Mouse (Mus musculus): ENCODE measurements around the gene Reps2.

Gene Reps2
- long read RNA-seq, experiment 1, partial matches to known transcripts = 1 of 3 reads
- long read RNA-seq, experiment 1, other reads (novel, unspliced or antisense) = 2 of 3 reads
- long read RNA-seq, experiment 2 = 0 reads

DNA sequence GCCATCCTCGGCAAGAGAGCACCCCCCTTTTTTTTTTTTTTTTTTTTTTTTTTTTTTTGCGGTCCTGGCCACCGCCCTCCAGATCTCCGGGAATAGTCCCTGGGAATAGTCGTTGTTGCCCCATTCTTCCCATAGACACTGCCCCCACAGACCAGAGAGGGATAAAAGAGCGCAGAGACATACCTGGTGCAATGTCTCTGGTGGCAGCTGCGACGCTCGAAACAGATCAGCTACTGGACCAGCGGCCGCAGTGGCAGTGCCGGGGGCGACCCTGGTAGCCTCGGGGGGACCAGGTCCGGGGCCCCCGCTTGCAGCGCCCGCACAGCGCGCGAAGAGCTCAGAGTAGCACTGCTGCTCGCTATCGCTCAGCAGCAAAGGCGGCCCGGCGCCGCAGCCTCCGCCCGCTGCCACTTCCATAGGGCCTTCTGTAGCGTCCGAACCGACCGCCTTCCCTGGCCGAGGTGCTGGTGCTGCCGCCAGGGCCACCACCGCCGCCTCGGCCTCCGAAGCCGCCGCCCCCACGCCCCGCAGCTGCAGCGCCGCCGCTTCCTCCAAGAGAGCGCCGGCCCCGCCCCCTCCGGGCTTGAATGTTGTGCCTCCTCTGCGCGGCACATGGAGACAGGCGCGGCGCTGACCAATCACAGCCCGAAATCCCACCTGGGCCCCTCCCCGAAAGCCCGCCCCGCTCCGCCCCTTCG, at the start of gene Reps2:
Reps2 (minus strand) TSS at position 559 of the 698 bp plus-strand sequence.
- intact Hi-C loops (cut with DNase I) = no loop called here

DNA sequence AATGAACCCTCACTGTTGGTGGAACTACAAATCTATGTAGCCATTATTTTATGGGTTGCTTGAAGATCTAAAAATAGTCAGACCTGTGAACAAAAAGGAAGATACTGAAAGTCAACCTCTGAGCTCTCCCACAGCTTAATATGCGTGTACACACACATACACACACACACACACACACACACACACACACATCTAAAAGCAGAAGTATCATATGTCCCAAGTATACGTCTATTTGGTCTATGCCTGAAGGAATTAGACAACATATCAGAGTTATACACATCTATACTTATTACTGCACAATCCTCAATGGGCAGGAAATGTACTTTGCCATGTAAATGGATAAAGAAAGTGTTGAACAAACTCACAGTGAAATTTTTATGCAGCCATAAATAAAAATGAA, 47.8 kb upstream of the Reps2 start:
- intact Hi-C loops (cut with DNase I) = no loop called here

DNA sequence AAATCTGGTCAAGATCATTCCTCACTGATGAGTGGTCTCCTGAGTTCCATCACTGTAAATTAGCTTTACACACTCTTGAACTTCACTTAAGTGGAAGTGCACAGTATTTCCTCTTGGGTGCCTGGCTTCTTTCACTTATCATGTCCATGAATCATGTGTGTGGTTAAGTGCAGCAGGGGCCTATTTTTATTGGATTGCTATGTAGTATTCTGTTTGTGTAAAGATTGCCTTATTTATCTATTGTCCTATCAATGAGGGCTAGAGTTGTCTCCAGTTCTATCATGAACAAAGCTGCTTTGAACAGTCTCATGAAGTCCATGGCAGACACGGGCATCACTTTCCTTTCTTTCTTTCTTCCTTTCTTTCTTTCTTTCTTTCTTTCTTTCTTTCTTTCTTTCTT, 41.9 kb upstream of the Reps2 start:
- intact Hi-C loops (cut with DNase I) = no loop called here

DNA sequence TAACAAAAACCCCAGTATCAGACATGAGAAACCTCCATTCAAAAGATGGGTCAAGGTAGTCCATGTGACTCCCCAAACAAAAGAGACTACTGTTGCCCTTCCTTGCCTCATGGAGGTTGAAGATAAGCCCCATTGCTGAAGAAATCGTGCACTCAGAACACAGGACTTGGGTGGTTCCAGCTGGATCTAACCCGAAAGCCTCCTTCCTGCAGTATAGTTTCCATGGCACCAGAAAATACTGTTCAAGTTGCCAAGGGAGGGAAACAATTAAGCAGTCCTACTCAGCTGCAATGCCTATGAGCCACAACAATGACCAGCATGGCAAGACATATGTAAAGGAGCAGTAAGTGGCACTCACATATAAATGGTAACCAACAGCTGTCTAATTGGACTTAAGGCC, 36.1 kb upstream of the Reps2 start:
- intact Hi-C loops (cut with DNase I) = no loop called here

DNA sequence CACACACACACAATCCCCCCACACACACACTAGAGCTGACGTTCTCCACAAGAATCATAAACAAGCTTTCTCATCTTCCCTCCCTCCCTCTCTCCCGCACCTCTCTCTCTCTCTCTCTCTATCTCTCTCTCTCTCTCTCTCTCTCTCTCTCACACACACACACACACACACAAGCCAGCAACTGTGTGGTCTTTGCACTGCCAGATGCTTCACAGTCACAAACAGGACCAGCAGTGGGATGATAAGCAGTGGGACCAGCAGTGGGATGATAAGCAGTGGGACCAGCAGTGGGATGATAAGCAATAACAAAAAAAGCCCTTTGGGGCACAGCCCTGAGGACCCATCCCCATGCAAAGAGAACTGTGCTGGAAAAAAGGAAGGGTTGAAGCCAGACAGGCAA, 35.4 kb upstream of the Reps2 start:
- intact Hi-C loops (cut with DNase I) = no loop called here

DNA sequence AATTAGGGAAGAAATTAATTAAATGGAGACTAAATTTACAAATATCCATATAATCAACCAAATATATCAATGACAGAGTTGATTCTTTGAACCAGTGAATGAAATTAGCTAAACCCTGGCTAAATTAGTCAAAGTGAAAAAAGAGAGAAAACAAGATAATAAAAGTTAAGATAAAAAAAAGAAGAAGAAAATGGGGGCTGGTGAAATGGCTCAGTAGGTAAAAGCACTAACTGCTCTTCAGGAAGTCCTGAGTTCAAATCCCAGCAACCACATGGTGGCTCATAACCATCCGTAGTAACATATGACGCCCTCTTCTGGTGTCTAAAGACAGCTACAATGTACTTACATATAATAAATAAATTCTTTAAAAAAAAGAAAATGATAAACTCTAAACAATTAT, 22.7 kb upstream of the Reps2 start:
- intact Hi-C loops (cut with DNase I) = no loop called here

DNA sequence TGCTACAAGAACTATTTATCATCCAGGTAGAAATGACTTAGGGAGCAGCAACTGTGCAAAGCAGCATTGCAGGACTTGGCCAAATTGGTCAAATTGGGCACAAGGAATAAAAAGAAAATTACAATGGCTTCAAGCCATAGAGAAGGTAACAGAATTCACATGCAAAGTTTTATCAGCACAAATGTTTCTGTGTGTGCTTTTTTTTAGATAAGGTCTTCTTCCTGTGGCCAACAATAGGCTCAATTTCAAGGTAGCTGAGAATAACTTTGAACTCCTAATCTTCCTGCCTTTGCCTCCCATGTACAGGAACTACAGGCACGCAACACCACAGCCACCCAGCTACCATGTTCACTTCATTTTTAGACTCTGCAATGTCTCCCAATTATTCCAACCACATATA, 16.7 kb upstream of the Reps2 start:
- intact Hi-C loops (cut with DNase I) = no loop called here

DNA sequence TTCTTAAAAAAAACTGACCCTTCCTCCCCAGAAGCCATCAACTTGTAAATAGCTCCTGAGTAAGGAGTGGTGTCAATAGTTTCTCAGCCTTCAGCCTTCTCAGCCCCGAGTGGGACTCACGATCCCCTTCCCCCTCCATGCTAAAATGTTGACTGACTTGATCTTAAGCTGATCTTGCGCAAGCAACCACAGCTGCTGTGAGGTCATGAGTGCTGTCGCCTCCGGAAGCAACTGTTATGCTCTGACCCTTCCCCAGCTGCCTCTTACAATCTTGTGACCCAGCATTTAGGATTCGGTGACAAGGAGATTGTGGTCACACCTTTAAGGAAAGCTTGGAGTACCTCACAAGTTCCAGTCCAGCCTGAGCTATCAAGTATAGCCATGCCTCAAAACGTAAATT, 10.1 kb upstream of the Reps2 start:
- intact Hi-C loops (cut with DNase I) = no loop called here

DNA sequence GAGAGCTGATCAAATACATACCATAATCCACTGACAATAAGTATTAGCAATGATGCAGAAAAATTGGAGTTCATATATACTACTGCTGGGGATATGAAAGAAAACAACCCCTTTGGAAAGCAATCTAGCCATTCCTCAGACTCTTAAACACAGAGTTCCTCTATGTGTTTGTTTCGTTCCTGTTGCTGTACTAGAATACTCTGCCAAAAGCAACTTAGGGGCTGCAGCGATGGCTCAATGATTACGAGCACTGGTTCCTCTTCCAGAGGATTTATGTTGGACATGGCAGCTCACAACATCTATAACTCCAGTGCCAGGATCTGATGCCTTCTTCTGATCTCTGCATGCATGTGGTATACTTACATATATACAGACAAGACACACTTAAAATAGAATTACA, 9.0 kb upstream of the Reps2 start:
- intact Hi-C loops (cut with DNase I) = no loop called here

DNA sequence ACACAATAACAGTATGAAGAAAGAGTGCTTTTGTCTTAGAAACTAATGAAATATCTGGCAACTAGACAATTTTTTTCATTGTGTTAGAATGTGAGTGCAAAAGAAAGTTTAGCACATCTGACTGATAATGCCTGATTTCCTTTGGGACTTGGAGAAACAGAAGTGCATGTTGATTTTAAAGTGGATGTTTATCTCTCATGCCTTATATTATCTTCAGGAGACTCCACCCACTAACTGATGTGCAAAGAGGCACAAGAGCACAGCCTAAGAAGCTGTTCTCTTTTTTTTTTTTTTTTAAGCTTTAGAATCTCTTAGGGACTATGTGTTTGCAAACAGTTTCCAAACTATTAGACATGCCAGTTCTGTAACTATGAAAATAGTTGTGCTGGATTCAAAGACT, 7.7 kb upstream of the Reps2 start:
- intact Hi-C loops (cut with DNase I) = no loop called here

DNA sequence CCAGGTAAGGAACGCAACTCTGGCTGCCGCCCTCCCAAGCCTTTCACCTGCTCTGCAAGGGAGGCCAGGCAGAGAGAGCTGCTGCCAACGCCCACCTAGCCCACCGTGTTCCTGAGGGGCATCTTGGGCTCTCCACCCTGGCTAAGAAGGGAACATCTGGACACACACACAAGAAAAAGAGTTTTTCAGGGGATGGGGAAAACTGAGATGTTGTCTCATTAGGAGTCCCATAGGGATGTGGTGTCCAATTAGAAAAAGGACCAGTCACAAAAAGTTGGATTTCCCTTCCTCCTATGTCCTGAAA, 292 bp upstream of the Reps2 start:
- intact Hi-C loops (cut with DNase I) = no loop called here

DNA sequence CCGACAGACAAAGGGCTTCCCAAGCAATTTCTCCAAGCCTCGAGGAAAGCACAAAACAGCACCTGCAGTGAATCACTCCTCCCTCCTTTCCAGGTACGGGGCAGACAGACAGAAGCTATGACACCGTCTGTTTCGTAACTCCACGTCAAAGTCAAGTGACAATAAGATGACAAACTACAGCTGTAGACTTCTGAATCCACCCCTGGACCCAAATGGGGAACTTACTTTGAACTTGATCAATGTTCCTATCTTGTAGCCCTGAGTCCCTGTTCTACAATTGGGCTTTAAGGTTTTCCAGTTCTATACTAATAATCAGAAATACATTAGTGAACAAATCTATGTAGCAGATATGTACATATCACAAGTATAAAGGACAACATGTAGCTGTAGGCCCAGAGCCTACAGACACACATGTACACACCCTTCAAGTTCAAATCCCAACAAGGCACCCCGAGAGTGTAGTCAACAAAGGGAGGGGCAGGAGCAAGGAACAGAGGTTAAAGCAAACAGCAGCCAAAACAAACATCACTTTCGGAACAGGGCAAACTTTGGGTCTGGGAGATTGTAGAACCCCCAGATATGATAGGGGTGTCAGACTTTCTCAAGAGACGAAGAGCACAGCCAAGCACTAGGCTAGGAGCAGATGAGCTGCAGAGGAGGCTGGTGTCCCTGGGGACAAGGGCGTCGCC, 903 bp downstream of the Reps2 start:
- intact Hi-C loops (cut with DNase I) = no loop called here

DNA sequence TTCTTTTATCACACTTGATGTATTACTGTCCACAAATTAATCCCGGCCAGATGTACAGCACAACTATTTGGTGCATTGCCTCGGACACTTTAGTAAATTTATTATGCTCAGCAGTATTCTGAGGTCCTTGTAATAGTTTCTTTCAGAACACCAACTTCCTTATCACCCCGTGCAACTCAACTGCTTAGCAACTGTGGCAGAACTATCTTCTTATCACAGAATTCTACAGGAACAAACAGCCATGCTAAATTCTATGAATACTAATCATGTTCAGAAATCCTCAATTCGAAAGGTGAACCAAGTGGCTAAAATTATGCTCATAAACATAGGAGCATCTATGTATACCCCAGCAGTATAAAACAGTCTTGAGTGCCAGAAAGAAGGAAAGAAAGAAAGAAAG, 1.7 kb downstream of the Reps2 start:
- intact Hi-C loops (cut with DNase I) = no loop called here

DNA sequence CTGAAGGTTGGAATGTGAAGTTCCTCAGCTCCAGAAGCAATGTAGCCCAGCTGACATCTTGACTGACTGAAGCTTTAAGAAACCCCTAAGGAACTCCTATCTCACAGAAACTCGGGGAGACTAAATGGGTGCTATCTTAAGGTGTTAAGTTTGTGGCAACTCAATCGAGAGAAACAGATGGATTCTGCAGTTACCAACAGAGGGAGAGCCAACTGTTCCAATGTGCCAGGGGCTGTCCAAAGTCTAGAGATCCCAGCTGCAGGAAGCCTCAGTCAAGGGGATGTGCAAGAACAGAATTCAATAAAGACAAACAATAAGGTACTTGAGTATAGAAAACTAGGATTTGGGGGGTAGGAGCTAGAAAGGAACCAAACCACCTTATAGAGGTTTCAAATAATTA, 8.3 kb downstream of the Reps2 start:
- intact Hi-C loops (cut with DNase I) = no loop called here

DNA sequence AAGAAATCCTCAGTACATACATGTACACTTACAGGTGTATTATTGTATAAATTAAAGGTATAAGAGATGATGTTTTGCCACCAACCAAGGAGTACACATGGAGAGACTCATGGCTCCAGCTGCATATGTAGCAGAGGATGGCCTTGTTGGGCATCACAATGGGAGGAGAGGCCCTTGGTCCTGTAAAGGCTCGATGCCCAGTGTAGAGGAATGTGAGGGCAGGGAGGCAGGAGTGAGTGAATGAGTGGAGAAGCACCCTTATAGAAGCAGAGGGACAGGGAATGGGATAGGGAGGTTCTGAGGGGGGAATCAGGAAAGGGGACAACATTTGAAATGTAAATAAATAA, 21.4 kb downstream of the Reps2 start:
- intact Hi-C loops (cut with DNase I) = no loop called here

DNA sequence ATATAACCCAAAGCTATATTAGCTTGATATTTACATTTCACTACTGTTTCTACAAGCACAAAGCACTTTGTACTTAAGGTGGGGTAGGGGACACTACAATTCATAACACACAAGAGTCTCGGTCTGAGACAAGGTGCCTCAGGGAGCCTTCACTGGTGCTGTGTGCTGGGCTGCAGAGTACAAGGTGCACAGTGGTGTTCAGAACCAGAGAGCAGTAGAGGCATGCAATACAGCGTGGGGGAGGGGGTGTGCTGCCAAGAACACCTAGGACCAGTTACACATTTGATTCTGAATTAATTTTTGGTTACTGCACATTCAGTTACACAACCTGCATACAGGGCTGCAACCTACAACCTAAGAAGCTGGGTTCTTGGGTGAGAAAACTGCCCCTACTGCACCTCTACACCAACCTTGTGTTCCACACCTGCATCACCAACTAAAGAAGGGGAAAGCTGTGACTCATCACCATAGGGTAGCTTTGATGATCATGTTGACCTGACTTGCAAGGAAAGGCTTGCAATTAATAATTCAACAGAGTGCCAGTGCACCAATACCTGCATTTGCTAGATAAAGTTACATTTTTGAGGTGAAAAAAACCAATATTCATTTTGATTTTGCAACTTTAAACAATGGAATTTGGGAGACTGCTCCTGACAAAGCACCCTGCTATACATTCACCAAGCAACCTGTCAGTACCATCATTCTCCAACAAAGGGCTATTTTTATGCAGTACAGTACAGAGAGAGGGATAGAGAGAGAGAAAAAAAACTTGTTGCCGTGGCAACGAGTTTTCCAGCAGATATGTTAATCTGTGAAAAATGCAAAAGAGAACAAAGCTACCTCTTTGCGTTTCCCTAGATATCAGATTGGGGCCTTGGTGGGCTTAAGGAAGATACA, 22.0 kb downstream of the Reps2 start:
- intact Hi-C loops (cut with DNase I) = no loop called here

DNA sequence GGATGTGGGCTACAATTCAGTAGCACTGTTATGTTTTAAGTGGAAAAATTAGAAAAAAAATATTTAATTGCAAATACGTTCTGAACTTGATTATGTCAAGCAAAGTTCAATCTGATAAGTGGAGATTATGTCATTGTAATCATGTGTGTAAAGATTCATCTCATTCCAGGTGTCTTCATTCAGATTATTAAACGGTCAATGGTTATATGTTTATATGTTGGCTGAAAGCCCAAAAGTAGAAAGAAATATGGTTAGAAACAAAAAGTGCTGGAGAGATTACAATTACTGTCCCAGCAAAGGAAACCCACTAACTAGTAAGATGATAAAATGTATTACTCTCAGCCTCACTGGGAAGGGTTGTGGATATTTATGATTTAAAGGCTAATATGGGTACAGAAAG, 23.7 kb downstream of the Reps2 start:
- intact Hi-C loops (cut with DNase I) = no loop called here

DNA sequence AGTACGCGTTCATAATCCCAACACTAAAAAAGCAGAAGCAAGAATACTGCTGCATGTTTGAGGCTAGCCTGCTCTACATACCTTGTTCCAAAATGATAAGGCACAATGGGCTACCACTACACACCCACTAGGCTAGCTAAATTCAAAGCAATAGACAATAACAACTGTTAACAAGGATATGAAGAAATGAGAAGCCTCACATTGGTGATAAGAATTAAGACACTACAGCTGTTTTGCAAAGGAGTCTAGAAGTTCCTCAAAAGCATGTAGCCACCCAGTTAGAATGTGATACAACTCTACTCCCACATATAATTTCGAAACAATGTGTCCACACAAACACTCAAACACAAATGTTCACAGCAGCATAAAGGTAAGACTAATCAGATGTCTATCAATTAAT, 24.9 kb downstream of the Reps2 start:
- intact Hi-C loops (cut with DNase I) = no loop called here

DNA sequence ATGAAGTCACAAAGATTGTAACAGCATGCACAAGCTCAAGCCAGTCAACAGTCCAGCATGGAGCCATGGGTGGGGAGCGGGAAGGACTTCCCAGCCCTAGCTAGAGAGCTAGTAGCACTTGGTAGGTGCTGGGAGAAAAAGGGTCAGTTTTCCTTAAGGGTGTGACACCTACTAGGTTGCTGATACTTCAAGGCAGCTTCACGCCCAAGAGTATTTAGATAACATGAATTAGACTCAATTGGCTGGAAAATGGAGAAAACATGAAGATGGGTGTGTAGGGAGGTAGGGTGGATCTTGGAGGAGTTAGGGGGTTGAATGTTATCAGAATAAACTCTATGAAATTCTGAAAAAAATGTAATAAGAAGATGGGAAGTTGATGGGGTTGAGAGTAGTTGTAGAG, 37.3 kb downstream of the Reps2 start:
- intact Hi-C loops (cut with DNase I) = no loop called here

DNA sequence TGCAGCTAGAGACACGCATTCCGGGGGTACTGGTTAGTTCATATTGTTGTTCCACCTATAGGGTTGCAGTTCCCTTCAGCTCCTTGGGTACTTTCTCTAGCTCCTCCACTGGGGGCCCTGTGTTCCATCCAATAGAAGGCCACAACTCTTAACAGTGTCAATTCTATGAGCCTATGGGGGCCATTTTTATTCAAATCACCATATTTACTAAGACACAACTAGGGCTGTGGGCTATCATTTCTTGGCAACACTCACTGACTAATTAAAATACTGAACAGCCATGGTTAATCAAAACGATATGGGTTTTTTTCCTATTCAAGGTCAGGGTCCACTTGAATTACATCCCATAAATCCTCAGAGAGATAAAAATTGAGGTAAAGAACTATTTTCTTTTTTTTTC, 43.8 kb downstream of the Reps2 start:
- intact Hi-C loops (cut with DNase I) = no loop called here

DNA sequence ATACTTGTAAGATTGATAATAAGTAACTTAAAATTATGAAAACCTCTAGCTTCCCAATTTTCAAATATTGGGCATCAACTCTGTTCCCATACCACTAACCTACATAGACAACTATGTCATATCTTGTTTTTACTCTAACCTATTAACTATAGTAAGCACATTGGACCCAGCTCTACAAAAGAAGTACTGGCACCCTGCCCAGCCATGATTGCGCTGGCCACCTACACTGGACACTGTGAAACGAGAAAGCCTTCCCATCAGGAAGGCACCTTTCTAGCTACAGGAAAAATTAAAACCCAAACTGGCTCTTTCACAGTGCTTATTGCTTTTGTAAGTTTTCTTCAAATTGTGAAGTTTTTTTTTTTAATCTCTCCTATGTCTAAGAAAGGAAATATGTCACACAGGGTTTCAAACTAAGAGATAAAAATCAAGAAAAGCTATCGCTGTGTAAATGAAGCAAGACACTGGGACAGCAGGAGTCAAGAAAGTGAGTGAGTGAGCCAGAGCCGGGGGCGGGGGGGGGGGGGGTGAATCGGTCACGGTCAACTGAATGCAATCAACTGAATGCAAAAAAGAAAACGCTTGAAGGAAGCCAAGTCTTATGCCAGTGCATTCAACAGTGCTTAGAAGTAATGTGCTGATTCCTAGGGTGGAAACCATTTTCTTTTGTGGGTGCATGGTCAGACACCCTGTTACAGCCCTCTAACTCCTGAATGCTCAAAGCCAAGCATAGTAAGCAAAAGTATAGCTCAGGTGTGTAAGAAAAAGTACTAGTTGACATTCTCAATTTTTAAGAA, 52.2 kb downstream of the Reps2 start:
- intact Hi-C loops (cut with DNase I) = no loop called here
